Mouse (Mus musculus): Measurements from ENCODE around the gene Ctu2. TPM values are rescaled to one million over a fixed set of nuclear protein-coding genes. Genes with fewer than 3 reads are reported as not detected.

Ctu2 gene
- polyA plus RNA-seq, 1 experiment = 35.6 TPM

DNA sequence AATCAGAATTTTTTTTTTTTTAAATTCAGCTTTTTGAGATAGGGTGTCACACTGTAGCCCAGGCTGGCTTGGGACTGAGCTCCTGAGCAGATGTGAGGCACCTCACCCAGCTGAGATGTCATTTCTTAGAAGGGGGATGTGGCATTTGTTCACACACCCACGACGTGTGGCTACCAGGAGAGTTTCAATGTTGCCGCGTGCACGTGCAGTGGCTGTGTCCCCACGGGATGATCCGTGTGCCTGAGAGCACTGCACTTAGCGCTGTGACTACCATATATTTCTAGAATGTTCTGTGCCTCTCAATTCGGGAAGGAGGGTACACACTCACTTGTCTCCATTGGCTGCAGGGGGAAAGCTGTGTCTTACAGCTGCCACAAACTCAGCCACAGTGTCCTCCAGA is 39.8 kb upstream of the Ctu2 start:
- no peaks in the 10 kb centered on the region for H3K79me3 ChIP-seq (ENCODE audit: low read depth)
- H3ac ChIP-seq (ENCODE audit: control insufficient read depth, insufficient read length, low read depth) = no peak overlapping the region
- no peaks in the 10 kb centered on the region for H3K36me3 ChIP-seq (ENCODE audit: control insufficient read depth, insufficient read depth)
- TF ChIP-seq CEBPB (IDR thresholded peaks at IDR 0.05; ENCODE audit: low read depth) = no peak
- TF ChIP-seq CTCF (IDR thresholded peaks at IDR 0.05; ENCODE audit: control insufficient read depth, insufficient read depth, insufficient read length) = no peak
- TF ChIP-seq MYOD1 (IDR thresholded peaks at IDR 0.05; ENCODE audit: control insufficient read depth, insufficient read length, low read depth) = no peak
- TF ChIP-seq FOSL1 (IDR thresholded peaks at IDR 0.05; ENCODE audit: insufficient read depth, low read length, poor library complexity, severe bottlenecking) = no peak
- no peak for TF ChIP-seq MYOG (IDR thresholded peaks at IDR 0.05; ENCODE audit: control insufficient read depth, extremely low read depth, insufficient read length)
- H3K27me3 ChIP-seq (ENCODE audit: control insufficient read depth, insufficient read depth, insufficient read length) = no peaks in the 10 kb centered on the region
- H3K79me2 ChIP-seq (ENCODE audit: control insufficient read depth, insufficient read depth) = no peaks in the 10 kb centered on the region
- no peak overlapping the region for H3K4me3 ChIP-seq (ENCODE audit: insufficient read depth, poor library complexity, severe bottlenecking)

DNA sequence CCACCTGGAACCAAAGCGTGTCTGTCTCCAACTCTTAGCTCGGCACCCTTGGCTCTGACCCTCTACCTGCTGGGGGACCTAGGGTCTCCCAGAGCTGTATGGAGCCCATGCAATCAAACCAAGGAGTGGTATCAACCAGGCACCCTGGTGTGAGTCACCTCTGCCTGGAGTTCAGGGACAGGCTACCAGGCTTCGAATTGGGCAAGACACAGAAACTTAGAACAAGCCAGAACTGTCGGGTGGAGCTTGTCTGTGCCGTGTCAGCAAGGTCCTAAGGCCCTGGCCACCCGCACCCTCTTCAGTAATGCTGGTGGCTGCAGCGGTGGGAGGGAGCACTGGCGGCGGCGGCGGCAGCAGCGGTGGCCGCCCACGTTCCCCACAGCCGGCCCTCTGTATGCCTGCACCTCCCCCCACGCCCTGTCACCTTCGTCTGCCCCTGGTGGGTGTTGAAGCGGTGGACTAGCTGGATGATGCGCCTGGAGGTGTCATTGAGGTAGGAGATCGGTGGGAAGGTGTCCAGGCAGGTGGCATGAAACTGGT is 39.3 kb upstream of the Ctu2 start:
- Histone ChIP-seq H3K79me3 (ENCODE audit: low read depth) (no peaks in the 10 kb centered on the region), H3K79me2 (ENCODE audit: control insufficient read depth, insufficient read depth) (no peaks in the 10 kb centered on the region), H3K27me3 (ENCODE audit: control insufficient read depth, insufficient read depth, insufficient read length) (no peaks in the 10 kb centered on the region), H3K4me3 (ENCODE audit: insufficient read depth, poor library complexity, severe bottlenecking) (no peak overlapping the region), H3K36me3 (ENCODE audit: control insufficient read depth, insufficient read depth) (no peaks in the 10 kb centered on the region), H3ac (ENCODE audit: control insufficient read depth, insufficient read length, low read depth) (no peak overlapping the region)
- TF ChIP-seq USF1 (IDR thresholded peaks at IDR 0.05; ENCODE audit: low read depth) (no peak), MAX (IDR thresholded peaks at IDR 0.05) (no peak), CTCF (IDR thresholded peaks at IDR 0.05; ENCODE audit: control insufficient read depth, insufficient read depth, insufficient read length) (no peak), MYOG (IDR thresholded peaks at IDR 0.05; ENCODE audit: control insufficient read depth, extremely low read depth, insufficient read length) (no peak), MYOD1 (IDR thresholded peaks at IDR 0.05; ENCODE audit: control insufficient read depth, insufficient read length, low read depth) (no peak), CEBPB (IDR thresholded peaks at IDR 0.05; ENCODE audit: low read depth) (no peak), FOSL1 (IDR thresholded peaks at IDR 0.05; ENCODE audit: insufficient read depth, low read length, poor library complexity, severe bottlenecking) (no peak)

DNA sequence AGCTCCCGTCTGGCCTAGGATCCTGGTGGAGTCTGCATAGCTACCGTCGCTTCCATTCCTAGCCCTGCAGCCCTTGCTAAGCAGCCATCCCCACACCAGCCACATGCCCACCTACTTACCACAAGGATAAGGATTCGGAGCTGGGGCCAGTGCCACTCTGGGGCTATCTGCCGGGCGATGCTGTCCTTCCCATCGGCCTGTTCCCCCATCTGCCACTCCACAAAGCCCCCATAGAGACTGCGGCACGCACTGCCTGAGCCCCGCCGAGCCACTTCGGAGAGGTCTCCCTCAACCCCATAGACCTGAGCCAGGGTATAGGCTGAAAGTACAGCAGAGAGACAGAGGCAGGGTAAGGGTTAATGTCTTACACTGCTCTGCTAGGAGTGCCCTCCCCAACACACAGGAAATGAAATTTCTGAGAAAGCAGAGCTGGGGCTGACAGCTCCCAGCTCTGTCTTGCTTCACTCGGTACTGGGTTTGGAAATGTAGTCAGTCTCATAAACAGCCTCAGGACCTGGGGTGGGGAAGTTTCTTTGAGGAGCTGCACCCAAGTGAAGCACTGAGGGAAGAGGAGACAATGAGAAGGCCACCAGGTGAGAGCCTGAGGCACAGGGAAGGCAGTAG is 38.1 kb upstream of the Ctu2 start:
- Histone ChIP-seq H3K79me2 (ENCODE audit: control insufficient read depth, insufficient read depth) (no peaks in the 10 kb centered on the region), H3K36me3 (ENCODE audit: control insufficient read depth, insufficient read depth) (no peaks in the 10 kb centered on the region), H3ac (ENCODE audit: control insufficient read depth, insufficient read length, low read depth) (no peak overlapping the region), H3K4me3 (ENCODE audit: insufficient read depth, poor library complexity, severe bottlenecking) (no peak overlapping the region), H3K79me3 (ENCODE audit: low read depth) (no peaks in the 10 kb centered on the region), H3K27me3 (ENCODE audit: control insufficient read depth, insufficient read depth, insufficient read length) (no peaks in the 10 kb centered on the region)
- TF ChIP-seq MAX (IDR thresholded peaks at IDR 0.05) = no peak
- no peak for TF ChIP-seq CTCF (IDR thresholded peaks at IDR 0.05; ENCODE audit: control insufficient read depth, insufficient read depth, insufficient read length)
- TF ChIP-seq CEBPB (IDR thresholded peaks at IDR 0.05; ENCODE audit: low read depth) = no peak
- TF ChIP-seq USF1 (IDR thresholded peaks at IDR 0.05; ENCODE audit: low read depth) = no peak
- TF ChIP-seq FOSL1 (IDR thresholded peaks at IDR 0.05; ENCODE audit: insufficient read depth, low read length, poor library complexity, severe bottlenecking) = no peak
- TF ChIP-seq MYOD1 (IDR thresholded peaks at IDR 0.05; ENCODE audit: control insufficient read depth, insufficient read length, low read depth) = no peak
- no peak for TF ChIP-seq MYOG (IDR thresholded peaks at IDR 0.05; ENCODE audit: control insufficient read depth, extremely low read depth, insufficient read length)

DNA sequence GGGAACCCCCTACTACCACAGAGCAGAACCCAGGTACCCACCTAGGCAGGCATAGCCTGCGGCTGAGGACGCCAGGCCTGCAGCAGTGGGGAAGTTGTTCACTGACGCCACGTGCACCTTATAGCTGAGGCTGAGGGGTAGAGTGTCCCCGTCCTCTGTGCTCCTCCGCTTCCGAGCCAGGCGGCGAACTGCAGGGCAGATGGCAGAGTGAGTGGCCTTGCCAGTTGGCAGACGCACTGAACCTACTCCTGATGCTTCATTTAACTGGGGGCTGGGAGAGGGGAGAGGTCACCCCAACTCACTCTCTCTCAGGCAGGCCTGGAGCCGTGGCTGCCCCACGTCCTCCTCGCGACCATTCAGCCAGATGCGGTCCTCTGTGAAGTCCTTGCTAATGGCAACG is 36.6 kb upstream of the Ctu2 start:
- H3K79me2 ChIP-seq (ENCODE audit: control insufficient read depth, insufficient read depth) = no peaks in the 10 kb centered on the region
- H3K36me3 ChIP-seq (ENCODE audit: control insufficient read depth, insufficient read depth) = no peaks in the 10 kb centered on the region
- no peak overlapping the region for H3K4me3 ChIP-seq (ENCODE audit: insufficient read depth, poor library complexity, severe bottlenecking)
- no peaks in the 10 kb centered on the region for H3K27me3 ChIP-seq (ENCODE audit: control insufficient read depth, insufficient read depth, insufficient read length)
- no peaks in the 10 kb centered on the region for H3K79me3 ChIP-seq (ENCODE audit: low read depth)
- no peak for TF ChIP-seq CTCF (IDR thresholded peaks at IDR 0.05; ENCODE audit: control insufficient read depth, insufficient read depth, insufficient read length)
- TF ChIP-seq MYOG (IDR thresholded peaks at IDR 0.05; ENCODE audit: control insufficient read depth, extremely low read depth, insufficient read length) = no peak
- no peak for TF ChIP-seq FOSL1 (IDR thresholded peaks at IDR 0.05; ENCODE audit: insufficient read depth, low read length, poor library complexity, severe bottlenecking)
- TF ChIP-seq MAX (IDR thresholded peaks at IDR 0.05) = no peak
- no peak for TF ChIP-seq CEBPB (IDR thresholded peaks at IDR 0.05; ENCODE audit: low read depth)
- no peak for TF ChIP-seq USF1 (IDR thresholded peaks at IDR 0.05; ENCODE audit: low read depth)
- no peak for TF ChIP-seq MYOD1 (IDR thresholded peaks at IDR 0.05; ENCODE audit: control insufficient read depth, insufficient read length, low read depth)
- no peak overlapping the region for H3ac ChIP-seq (ENCODE audit: control insufficient read depth, insufficient read length, low read depth)

DNA sequence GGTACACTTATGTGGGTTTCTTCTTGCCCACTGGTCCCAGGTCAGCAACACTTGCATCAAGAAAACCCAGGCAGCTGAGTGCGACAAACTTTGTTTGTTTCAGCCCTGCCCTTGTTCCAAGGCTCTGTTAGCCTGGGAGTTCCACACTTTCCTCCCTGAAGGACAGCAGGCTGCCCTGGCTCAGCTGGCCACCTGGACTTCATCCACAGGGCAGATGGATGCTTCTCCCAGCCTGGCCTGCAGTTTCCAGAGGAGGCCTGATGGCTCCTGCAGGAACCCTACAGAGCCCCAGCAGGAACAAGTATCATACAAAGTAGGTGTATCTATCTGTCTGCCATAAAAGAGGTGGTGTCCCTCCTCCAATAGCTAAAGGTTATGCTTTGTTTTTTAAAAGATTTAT is 34.6 kb upstream of the Ctu2 start:
- Histone ChIP-seq H3K79me3 (ENCODE audit: low read depth) (no peaks in the 10 kb centered on the region), H3K27me3 (ENCODE audit: control insufficient read depth, insufficient read depth, insufficient read length) (no peaks in the 10 kb centered on the region)
- TF ChIP-seq FOSL1 (IDR thresholded peaks at IDR 0.05; ENCODE audit: insufficient read depth, low read length, poor library complexity, severe bottlenecking) (no peak), MAX (IDR thresholded peaks at IDR 0.05) (no peak), CTCF (IDR thresholded peaks at IDR 0.05; ENCODE audit: control insufficient read depth, insufficient read depth, insufficient read length) (no peak), MYOG (IDR thresholded peaks at IDR 0.05; ENCODE audit: control insufficient read depth, extremely low read depth, insufficient read length) (no peak), MYOD1 (IDR thresholded peaks at IDR 0.05; ENCODE audit: control insufficient read depth, insufficient read length, low read depth) (no peak), USF1 (IDR thresholded peaks at IDR 0.05; ENCODE audit: low read depth) (no peak), CEBPB (IDR thresholded peaks at IDR 0.05; ENCODE audit: low read depth) (no peak)

More for the DNA sequence above, 34.6 kb upstream of the Ctu2 start:
- no peaks in the 10 kb centered on the region for H3K79me2 ChIP-seq (ENCODE audit: control insufficient read depth, insufficient read depth)
- H3ac ChIP-seq (ENCODE audit: control insufficient read depth, insufficient read length, low read depth) = no peak overlapping the region
- no peak overlapping the region for H3K4me3 ChIP-seq (ENCODE audit: insufficient read depth, poor library complexity, severe bottlenecking)
- no peaks in the 10 kb centered on the region for H3K36me3 ChIP-seq (ENCODE audit: control insufficient read depth, insufficient read depth)
